Mouse (Mus musculus) hindbrain, embryonic 16.5 days (tissue): ENCODE measurements around the gene Nfia. TPM values are rescaled to one million over a fixed set of nuclear protein-coding genes. Genes with fewer than 3 reads are reported as not detected.

Experiments
- ATAC-seq: fragments of 200-750 bp; cut with Nextera tagmentation; 2 replicates; pipeline ENCODE4 v1.8.0; 2017; ENCODE audit warnings: moderate TSS enrichment, moderate library complexity
- H3K27ac ChIP-seq: fragments of 300-500 bp; sonication (generic); 2 replicates; pipeline ENCODE4 v1.5.1; 2014; ENCODE audit warnings: low read depth, mild to moderate bottlenecking, control low read depth, low read length, moderate library complexity
- H3K27me3 ChIP-seq: fragments of 300-500 bp; sonication (generic); replicated peaks from 2 replicates; pipeline ENCODE4 v1.6.1; 2014; ENCODE audit warnings: low read length; ENCODE audit not compliant: control insufficient read depth, insufficient read depth
- H3K36me3 ChIP-seq: fragments of 300-500 bp; sonication (generic); 2 replicates; pipeline ENCODE4 v1.6.1; 2014; ENCODE audit warnings: mild to moderate bottlenecking, low read length, moderate library complexity, mixed read lengths; ENCODE audit not compliant: control insufficient read depth, insufficient read depth
- H3K4me1 ChIP-seq: fragments of 300-500 bp; sonication (generic); 2 replicates; pipeline ENCODE4 v1.6.1; 2014; ENCODE audit warnings: low read depth, low read length; ENCODE audit not compliant: control insufficient read depth, insufficient read depth
- H3K4me2 ChIP-seq: fragments of 300-500 bp; sonication (generic); 2 replicates; pipeline ENCODE4 v1.6.1; 2014; ENCODE audit warnings: mild to moderate bottlenecking, low read length, control low read depth, moderate library complexity
- H3K4me3 ChIP-seq: fragments of 300-500 bp; sonication (generic); 2 replicates; pipeline ENCODE4 v1.5.1; 2014; ENCODE audit warnings: mild to moderate bottlenecking, low read length, control low read depth, moderate library complexity
- H3K9ac ChIP-seq: fragments of 300-500 bp; sonication (generic); 2 replicates; pipeline ENCODE4 v1.6.1; 2014; ENCODE audit warnings: low read depth, mild to moderate bottlenecking, control low read depth, low read length, moderate library complexity
- H3K9me3 ChIP-seq: fragments of 300-500 bp; sonication (generic); 2 replicates; pipeline ENCODE4 v1.6.1; 2014; ENCODE audit warnings: mild to moderate bottlenecking, low read length, moderate library complexity; ENCODE audit not compliant: control insufficient read depth
- WGBS: fragments of 180-500 bp; shearing (Covaris S2); extraction: QIAGEN DNeasy Blood & Tissue Kit; methylation state at CpG from one replicate; pipeline ENCODE4 v1.1.7; 2014; 5-methylcytosine and 5-hydroxymethylcytosine counted together
- polyA plus RNA-seq: library from polyadenylated mRNA; unstranded; fragments of >200 nt; fragmentation: Nextera tagmentation; extraction: Ambion mirVana; gene quantifications from 2 replicates; pipeline ENCODE4 v1.2.1, GENCODE M21; 2015

Nfia gene
- polyA plus RNA-seq, 1 experiment from 2014 or later, result 38.4 TPM

GRCm38 (mm10) chr4:97891611-97892010 is 119.1 kb downstream of the Nfia start:
- Histone ChIP-seq H3K4me3 (no peak overlapping the region), H3K27ac (no peak overlapping the region), H3K9ac (no peak overlapping the region), H3K27me3 (no peaks in the 10 kb centered on the region), H3K4me1 (no peaks in the 10 kb centered on the region), H3K9me3 (no peaks in the 10 kb centered on the region), H3K4me2 (no peak overlapping the region), H3K36me3 (no peaks in the 10 kb centered on the region)
- no peak for ATAC-seq
- 76% methylated on average over 1 of the region's 1 CpGs for WGBS

GRCm38 (mm10) chr4:97893915-97894884 is 121.7 kb downstream of the Nfia start:
- Histone ChIP-seq H3K9me3 (no peaks in the 10 kb centered on the region), H3K4me1 (no peaks in the 10 kb centered on the region), H3K27ac (peak overlapping the region; percentile 51), H3K36me3 (no peaks in the 10 kb centered on the region), H3K9ac (no peak overlapping the region), H3K4me3 (no peak overlapping the region), H3K27me3 (no peaks in the 10 kb centered on the region), H3K4me2 (peak overlapping the region; percentile 19; the same call in 1 of the 2 replicates)
- ATAC-seq, result peak; percentile 61
- 60% methylated on average over 10 of the region's 10 CpGs for WGBS

GRCm38 (mm10) chr4:97895940-97896339 is 123.4 kb downstream of the Nfia start:
- Histone ChIP-seq H3K9ac (no peak overlapping the region), H3K4me1 (no peaks in the 10 kb centered on the region; the same call in 1 of the 2 replicates), H3K4me2 (no peak overlapping the region), H3K4me3 (no peak overlapping the region), H3K27ac (no peak overlapping the region), H3K9me3 (no peaks in the 10 kb centered on the region), H3K27me3 (no peaks in the 10 kb centered on the region), H3K36me3 (no peaks in the 10 kb centered on the region)
- 89% methylated on average over 5 of the region's 5 CpGs for WGBS
- ATAC-seq, result no peak

GRCm38 (mm10) chr4:97900256-97900944 is 127.9 kb downstream of the Nfia start:
- Histone ChIP-seq H3K36me3 (no peaks in the 10 kb centered on the region), H3K9me3 (no peaks in the 10 kb centered on the region), H3K4me2 (no peak overlapping the region), H3K27me3 (no peaks in the 10 kb centered on the region), H3K27ac (no peak overlapping the region), H3K4me1 (no peaks in the 10 kb centered on the region; the same call in 1 of the 2 replicates), H3K4me3 (no peak overlapping the region), H3K9ac (no peak overlapping the region)
- ATAC-seq, result peak; percentile 65
- WGBS, result 67% methylated on average over 12 of the region's 12 CpGs

DNA sequence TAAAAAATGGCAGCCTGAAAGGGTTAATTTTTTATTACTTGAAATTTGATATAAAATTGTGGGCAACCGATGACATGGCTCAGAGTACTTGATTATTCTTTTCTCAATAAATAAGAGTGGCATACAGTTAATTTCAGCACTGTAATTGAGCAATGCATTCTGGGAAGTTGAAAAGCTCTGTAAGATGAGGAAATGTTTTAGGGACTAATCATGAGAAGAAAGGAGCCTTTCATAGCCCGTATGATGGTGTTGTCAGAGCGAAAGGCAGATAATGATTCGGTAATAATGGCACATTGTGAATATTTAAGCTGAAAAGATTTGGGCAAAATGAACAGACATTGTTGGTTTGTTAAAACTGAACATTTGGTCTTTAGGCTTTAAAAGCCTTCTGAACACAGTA is 133.3 kb downstream of the Nfia start:
- H3K4me2 ChIP-seq, result no peak overlapping the region
- H3K4me3 ChIP-seq, result no peak overlapping the region
- ATAC-seq, result no peak
- H3K9me3 ChIP-seq, result no peaks in the 10 kb centered on the region
- no peak overlapping the region for H3K9ac ChIP-seq
- H3K27ac ChIP-seq, result no peak overlapping the region
- no peaks in the 10 kb centered on the region for H3K36me3 ChIP-seq
- H3K4me1 ChIP-seq, result peaks cover 11% of the 10 kb centered on the region; the same call in 1 of the 2 replicates
- no peaks in the 10 kb centered on the region for H3K27me3 ChIP-seq
- WGBS, result 62% methylated on average over 4 of the region's 4 CpGs

DNA sequence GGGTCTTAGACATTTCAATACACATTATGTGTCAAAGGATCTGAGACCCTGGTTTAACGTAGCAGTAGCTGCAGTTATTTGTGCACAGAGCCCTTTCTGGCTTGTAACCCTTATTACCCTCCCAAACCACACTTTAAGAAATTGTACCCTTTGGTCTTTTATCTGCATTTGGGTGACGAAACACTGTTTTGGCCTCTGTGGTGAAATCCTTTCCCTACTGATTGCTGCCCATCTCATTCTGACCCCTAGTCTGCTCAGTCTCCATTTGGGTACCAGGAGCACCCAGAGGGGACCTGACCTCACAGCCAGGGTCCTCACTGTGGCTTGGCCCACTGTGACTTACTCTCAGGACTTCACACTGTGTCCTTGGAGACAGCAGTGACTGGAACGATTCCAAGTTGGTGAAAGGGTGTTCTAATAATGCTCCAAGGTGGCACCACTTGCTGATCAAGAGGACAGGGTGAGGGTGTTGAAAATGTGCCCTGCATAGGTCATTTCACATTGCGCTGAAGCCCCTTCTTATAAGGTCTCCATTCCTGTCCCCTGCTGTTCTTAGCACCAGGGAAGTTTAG is 136.1 kb downstream of the Nfia start:
- Histone ChIP-seq H3K4me1 (peaks cover 18% of the 10 kb centered on the region; the same call in 1 of the 2 replicates), H3K9me3 (no peaks in the 10 kb centered on the region), H3K27ac (no peak overlapping the region), H3K9ac (no peak overlapping the region), H3K27me3 (no peaks in the 10 kb centered on the region), H3K4me2 (no peak overlapping the region), H3K4me3 (no peak overlapping the region), H3K36me3 (no peaks in the 10 kb centered on the region)
- WGBS, result 59% methylated on average over 4 of the region's 4 CpGs
- no peak for ATAC-seq

DNA sequence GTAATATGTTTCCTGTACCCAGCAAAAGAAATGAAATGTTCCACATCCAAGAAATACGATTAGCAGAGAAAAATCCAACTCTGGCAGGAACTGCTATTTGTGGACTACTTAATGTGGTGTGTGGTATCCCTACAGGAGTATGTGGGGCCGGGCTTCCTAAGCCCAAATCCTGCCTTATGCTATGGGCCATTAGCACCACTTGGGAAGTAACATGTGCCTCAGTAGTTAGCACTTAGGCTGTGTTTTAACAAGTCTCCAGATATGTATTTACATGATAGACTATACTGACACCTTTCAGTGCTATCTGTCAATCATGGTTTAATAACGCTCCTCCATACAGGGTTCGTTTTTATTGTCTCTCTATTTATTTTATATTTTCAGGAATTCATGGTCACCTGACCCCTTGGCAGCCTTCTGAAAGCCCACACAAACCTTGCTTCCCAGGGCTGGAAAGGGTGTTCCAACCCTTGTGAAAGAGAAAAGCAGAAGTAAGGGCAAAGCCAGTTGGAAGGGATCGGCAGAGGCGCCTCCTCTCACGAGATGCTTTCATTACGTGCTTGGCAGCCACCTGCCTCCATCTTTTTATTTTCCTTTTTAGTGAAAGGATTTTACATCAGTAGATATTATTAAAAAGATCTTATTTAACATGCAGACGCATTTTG is 137.7 kb downstream of the Nfia start:
- Histone ChIP-seq H3K4me3 (no peak overlapping the region), H3K27ac (peak overlapping the region; percentile 46; the same call in 1 of the 2 replicates), H3K27me3 (no peaks in the 10 kb centered on the region), H3K4me2 (peak overlapping the region; percentile 36; the same call in 1 of the 2 replicates), H3K9me3 (no peaks in the 10 kb centered on the region), H3K9ac (no peak overlapping the region), H3K36me3 (no peaks in the 10 kb centered on the region), H3K4me1 (peaks cover 18% of the 10 kb centered on the region; the same call in 1 of the 2 replicates)
- 60% methylated on average over 9 of the region's 9 CpGs for WGBS
- peak; percentile 60 for ATAC-seq

DNA sequence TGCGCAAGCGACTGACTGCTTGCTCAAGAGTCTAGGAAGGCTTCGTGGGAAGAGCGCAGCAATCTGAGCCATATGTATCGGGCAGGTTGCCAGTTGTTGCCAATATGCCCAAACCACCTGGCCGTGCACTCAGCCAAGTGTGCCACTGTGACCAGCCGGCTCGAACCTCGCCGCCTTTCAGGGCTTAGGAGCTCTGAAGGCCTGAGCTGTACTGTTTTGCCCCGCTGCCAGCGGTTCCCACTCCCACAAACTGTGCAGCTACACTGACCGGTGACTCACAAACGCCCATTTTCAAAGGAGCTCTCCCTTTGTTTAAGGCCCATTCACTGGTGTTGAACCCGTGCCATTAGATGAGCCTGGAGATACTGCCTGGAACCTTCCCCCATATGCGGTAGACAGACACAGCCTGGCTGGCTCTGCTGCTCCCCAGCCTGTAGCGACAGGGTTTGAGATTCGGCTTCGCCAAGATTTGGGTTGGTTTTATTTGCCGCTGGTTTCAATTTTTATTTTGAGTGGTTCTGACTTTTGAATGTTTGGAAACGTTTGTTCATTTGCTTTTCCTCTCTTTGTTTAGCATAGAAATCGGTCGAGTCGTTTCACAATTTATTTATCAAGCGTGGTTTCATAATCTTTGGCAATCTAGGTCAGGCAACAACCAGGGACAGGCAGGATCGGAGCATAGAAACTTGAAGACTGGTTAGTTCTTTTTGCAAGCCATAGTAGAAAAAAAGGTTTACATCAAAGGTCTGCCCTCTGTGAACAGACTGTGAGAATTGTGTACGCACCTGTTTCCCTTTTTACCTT is 138.4 kb downstream of the Nfia start:
- no peaks in the 10 kb centered on the region for H3K27me3 ChIP-seq
- H3K9ac ChIP-seq, result no peak overlapping the region
- H3K4me2 ChIP-seq, result peak overlapping the region; percentile 36; the same call in 1 of the 2 replicates
- H3K4me1 ChIP-seq, result peaks cover 18% of the 10 kb centered on the region; the same call in 1 of the 2 replicates
- peak; percentile 94 for ATAC-seq
- 62% methylated on average over 27 of the region's 27 CpGs for WGBS
- H3K27ac ChIP-seq, result peak overlapping the region; percentile 57
- no peaks in the 10 kb centered on the region for H3K36me3 ChIP-seq
- no peak overlapping the region for H3K4me3 ChIP-seq
- H3K9me3 ChIP-seq, result no peaks in the 10 kb centered on the region
